Mouse (Mus musculus): ENCODE measurements around the gene Scd3.
A peak's percentile ranks its signal among the peaks of the same experiment; 100 is the strongest.
"Not testable (repeated sequence)": the region's sequence is repeated elsewhere in the genome, so short reads cannot be mapped to it uniquely, and the experiment has no call there.

Gene Scd3

GRCm38 (mm10) chr19:44238906-44239305 lies 35.8 kb downstream of the Scd3 start:
- DNase-seq = no peak

- DNase-seq = no peak
These were observed 42.7 kb downstream of the Scd3 start for GRCm38 (mm10) chr19:44245761-44246171.

GRCm38 (mm10) chr19:44246341-44246911 lies 43.4 kb downstream of the Scd3 start:
- DNase-seq = no peak

GRCm38 (mm10) chr19:44247281-44248080 lies 44.4 kb downstream of the Scd3 start:
- no peak for DNase-seq

- DNase-seq = peak; percentile 94
These were observed 45.2 kb downstream of the Scd3 start for GRCm38 (mm10) chr19:44248081-44248853.

- DNase-seq = no peak
These were observed 45.8 kb downstream of the Scd3 start for GRCm38 (mm10) chr19:44248854-44249351.

- not testable (repeated sequence) for DNase-seq
These were observed 48.1 kb downstream of the Scd3 start for GRCm38 (mm10) chr19:44251138-44251537.

- DNase-seq = no peak
These were observed 49.0 kb downstream of the Scd3 start for GRCm38 (mm10) chr19:44251936-44252558.

GRCm38 (mm10) chr19:44254106-44254505 lies 51.0 kb downstream of the Scd3 start:
- DNase-seq = not testable (repeated sequence)

- no peak for DNase-seq
These were observed 54.4 kb downstream of the Scd3 start for GRCm38 (mm10) chr19:44257377-44257966.

GRCm38 (mm10) chr19:44259484-44259883 lies 56.4 kb downstream of the Scd3 start:
- no peak for DNase-seq

- no peak for DNase-seq
These were observed 57.4 kb downstream of the Scd3 start for GRCm38 (mm10) chr19:44260487-44260886.

GRCm38 (mm10) chr19:44261774-44262173 lies 58.7 kb downstream of the Scd3 start:
- no peak for DNase-seq

- DNase-seq = no peak
These were observed 60.5 kb downstream of the Scd3 start for GRCm38 (mm10) chr19:44263581-44263980.

GRCm38 (mm10) chr19:44264226-44264625 lies 61.2 kb downstream of the Scd3 start:
- DNase-seq = no peak

- DNase-seq = no peak
These were observed 62.2 kb downstream of the Scd3 start for GRCm38 (mm10) chr19:44265300-44265699.

- no peak for DNase-seq
These were observed 62.9 kb downstream of the Scd3 start for GRCm38 (mm10) chr19:44265911-44266337.

GRCm38 (mm10) chr19:44266458-44266823 lies 63.4 kb downstream of the Scd3 start:
- DNase-seq = no peak

GRCm38 (mm10) chr19:44266824-44267498 lies 63.9 kb downstream of the Scd3 start:
- DNase-seq = peak; percentile 88

- no peak for DNase-seq
These were observed 64.5 kb downstream of the Scd3 start for GRCm38 (mm10) chr19:44267499-44268002.

- DNase-seq = no peak
These were observed 70.6 kb downstream of the Scd3 start for GRCm38 (mm10) chr19:44273711-44274110.

GRCm38 (mm10) chr19:44274452-44274851 lies 71.4 kb downstream of the Scd3 start:
- DNase-seq = no peak
